Mouse (Mus musculus) neutrophil, adult 5-6 weeks (primary cell): ENCODE results near the gene Lrrc27. TPM values are rescaled to one million over a fixed set of nuclear protein-coding genes. Genes with fewer than 3 reads are reported as not detected.

Experiments
- ATAC-seq: fragments of 151-379, 151-347 bp; 2 replicates; pipeline ENCODE4 v1.8.0; 2017; ENCODE audit warnings: mild to moderate bottlenecking, moderate TSS enrichment; ENCODE audit not compliant: insufficient number of reproducible peaks, poor library complexity, low FRiP score, severe bottlenecking; ENCODE audit errors: extremely low read depth
- total RNA-seq: library from RNA; stranded (forward); fragments of 200-1000 nt; gene quantifications from 2 replicates; pipeline ENCODE4 v1.2.3, GENCODE M21; 2017

The Lrrc27 gene
- total RNA-seq, 1 experiment from 2014 or later, result 4.7 TPM

- peak; percentile 94 for ATAC-seq
Measured at GRCm38 (mm10) chr7:139233714-139234113, 20.9 kb downstream of the Lrrc27 start.

GRCm38 (mm10) chr7:139234426-139235188 is 21.8 kb downstream of the Lrrc27 start:
- ATAC-seq, result no peak; the same call in 1 of the 2 replicates

- no peak for ATAC-seq
Measured at GRCm38 (mm10) chr7:139235651-139236358, 23.0 kb downstream of the Lrrc27 start.

GRCm38 (mm10) chr7:139239432-139239831 is 26.6 kb downstream of the Lrrc27 start:
- no peak for ATAC-seq

GRCm38 (mm10) chr7:139246086-139246485 is 33.3 kb downstream of the Lrrc27 start:
- no peak for ATAC-seq

- no peak for ATAC-seq
Measured at GRCm38 (mm10) chr7:139246931-139247880, 34.4 kb downstream of the Lrrc27 start.

- ATAC-seq, result peak; percentile 46
Measured at GRCm38 (mm10) chr7:139247881-139248614, 35.3 kb downstream of the Lrrc27 start, which contains the start of gene Pwwp2b. Gene Pwwp2b, plus strand, starts transcription at chr7:139248482.

- no peak for ATAC-seq
Measured at GRCm38 (mm10) chr7:139248615-139249405, 36.0 kb downstream of the Lrrc27 start.

GRCm38 (mm10) chr7:139249406-139250210 is 36.8 kb downstream of the Lrrc27 start:
- ATAC-seq, result no peak

- ATAC-seq, result no peak
Measured at GRCm38 (mm10) chr7:139251881-139252301, 39.1 kb downstream of the Lrrc27 start.

GRCm38 (mm10) chr7:139252566-139252965 is 39.8 kb downstream of the Lrrc27 start:
- no peak for ATAC-seq

- ATAC-seq, result no peak
Measured at GRCm38 (mm10) chr7:139252986-139253385, 40.2 kb downstream of the Lrrc27 start.

GRCm38 (mm10) chr7:139253462-139253861 is 40.7 kb downstream of the Lrrc27 start:
- ATAC-seq, result no peak

- no peak for ATAC-seq
Measured at GRCm38 (mm10) chr7:139254626-139255025, 41.8 kb downstream of the Lrrc27 start.

GRCm38 (mm10) chr7:139257752-139258542 is 45.2 kb downstream of the Lrrc27 start:
- no peak for ATAC-seq

GRCm38 (mm10) chr7:139264337-139264736 is 51.5 kb downstream of the Lrrc27 start:
- ATAC-seq, result no peak
